Mouse (Mus musculus): ENCODE measurements around the gene Olfr523.

DNA sequence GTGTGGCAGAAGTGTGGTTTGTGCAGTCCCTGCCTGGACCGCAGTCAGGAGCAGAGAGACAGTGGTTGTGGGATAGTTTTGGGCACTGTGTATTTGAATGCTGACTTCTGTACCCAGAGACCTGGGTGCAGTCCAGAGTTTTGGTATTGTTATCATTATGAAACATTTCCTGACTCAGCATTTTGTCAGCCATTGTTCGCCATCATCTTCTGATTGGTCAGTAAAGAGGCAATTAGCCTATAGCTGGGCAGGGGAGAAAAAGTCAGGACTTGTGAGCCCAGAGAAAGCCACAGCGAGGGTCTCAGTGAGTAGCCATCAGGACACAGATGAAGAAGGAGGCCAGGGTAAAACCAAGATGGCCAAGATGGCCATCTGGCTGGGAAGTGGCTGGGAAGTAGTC is 12.7 kb upstream of the Olfr523 start:
- peak; percentile 95 for TF ChIP-seq MAFK (IDR thresholded peaks at IDR 0.05; ENCODE audit: insufficient replicate concordance, low read length)
- TF ChIP-seq CHD2 (IDR thresholded peaks at IDR 0.05; ENCODE audit: low read length): no peak
- no peak for TF ChIP-seq POLR2A (IDR thresholded peaks at IDR 0.05; ENCODE audit: low read depth, low read length)
- no peak for TF ChIP-seq CTCF (conservative IDR thresholded peaks at IDR 0.05 in 1 of 2, IDR thresholded peaks at IDR 0.05 in 1 of 2; ENCODE audit: low read depth in 2 of 2, low read length in 2 of 2)

Data from CH12.LX (cell line).